Mouse (Mus musculus) forebrain, embryonic 14.5 days (tissue): ENCODE measurements at regions not wholly inside any gene's neighbourhood (a gene's known extent, or its start where the extent isn't known, plus 50 kb on each side); places are given as distances from the start of the nearest gene placed in this dataset.
"Not testable (repeated sequence)": the region's sequence is repeated elsewhere in the genome, so short reads cannot be mapped to it uniquely, and the experiment has no call there.

Experiments
- ATAC-seq: fragments of 200-750 bp; cut with Nextera tagmentation; 2 replicates; pipeline ENCODE4 v1.8.0; 2017; ENCODE audit warnings: mild to moderate bottlenecking, moderate library complexity
- DNase-seq: peaks from one replicate; pipeline ENCODE4 v3.0.0-alpha.2; 2015; ENCODE audit warnings: low spot score
- H3K27ac ChIP-seq: fragments of 300-500 bp; sonication (generic); 2 replicates; pipeline ENCODE4 v1.5.1; 2014; ENCODE audit warnings: low read depth, mild to moderate bottlenecking, control low read depth, low read length, moderate library complexity
- H3K27me3 ChIP-seq: fragments of 300-500 bp; sonication (generic); replicated peaks from 2 replicates; pipeline ENCODE4 v1.6.1; 2014; ENCODE audit warnings: low read length, control low read depth, mixed read lengths; ENCODE audit not compliant: control insufficient read depth, insufficient read depth
- H3K36me3 ChIP-seq: fragments of 300-500 bp; sonication (generic); 2 replicates; pipeline ENCODE4 v1.6.1; 2014; ENCODE audit warnings: low read length, control low read depth; ENCODE audit not compliant: control insufficient read depth, insufficient read depth
- H3K4me1 ChIP-seq: fragments of 300-500 bp; sonication (generic); 2 replicates; pipeline ENCODE4 v1.6.1; 2014; ENCODE audit warnings: antibody characterized with exemption, low read length, control low read depth; ENCODE audit not compliant: control insufficient read depth, insufficient read depth
- H3K4me2 ChIP-seq: fragments of 300-500 bp; sonication (generic); 2 replicates; pipeline ENCODE4 v1.6.1; 2014; ENCODE audit warnings: mild to moderate bottlenecking, control low read depth, low read length
- H3K4me3 ChIP-seq: fragments of 300-500 bp; sonication (generic); 2 replicates; pipeline ENCODE4 v1.5.1; 2014; ENCODE audit warnings: low read depth, low read length, control low read depth
- H3K9ac ChIP-seq: fragments of 300-500 bp; sonication (generic); 2 replicates; pipeline ENCODE4 v1.6.1; 2014; ENCODE audit warnings: mild to moderate bottlenecking, low read length, control low read depth, moderate library complexity
- H3K9me3 ChIP-seq: fragments of 300-500 bp; sonication (generic); replicated peaks from 2 replicates; pipeline ENCODE4 v1.6.1; 2016; ENCODE audit warnings: low read length, control low read depth, mixed read lengths; ENCODE audit not compliant: control insufficient read depth
- WGBS: fragments of 180-500 bp; shearing (Covaris S2); extraction: QIAGEN DNeasy Blood & Tissue Kit; methylation state at CpG from one replicate; pipeline ENCODE4 v1.1.7; 2014; 5-methylcytosine and 5-hydroxymethylcytosine counted together

- Histone ChIP-seq H3K4me3 (no peak overlapping the region), H3K9me3 (no peaks in the 10 kb centered on the region), H3K27ac (no peak overlapping the region), H3K4me2 (no peak overlapping the region), H3K9ac (no peak overlapping the region), H3K27me3 (no peaks in the 10 kb centered on the region), H3K4me1 (no peaks in the 10 kb centered on the region), H3K36me3 (no peaks in the 10 kb centered on the region)
- 65% methylated on average over 3 of the region's 3 CpGs for WGBS
- DNase-seq (peak; percentile 58), ATAC-seq (peak; percentile 58; the same call in 1 of the 2 replicates)
Observed at GRCm38 (mm10) chr19:51727665-51728064, 536.4 kb upstream of the Ins1 start.

GRCm38 (mm10) chr19:51740071-51740470 lies 524.0 kb upstream of the Ins1 start:
- Histone ChIP-seq H3K4me3 (no peak overlapping the region), H3K36me3 (no peaks in the 10 kb centered on the region), H3K27ac (no peak overlapping the region), H3K4me2 (no peak overlapping the region), H3K9me3 (no peaks in the 10 kb centered on the region), H3K9ac (no peak overlapping the region), H3K27me3 (no peaks in the 10 kb centered on the region), H3K4me1 (no peaks in the 10 kb centered on the region)
- 87% methylated on average over 1 of the region's 1 CpGs for WGBS
- no peak for ATAC-seq
- DNase-seq: no peak

- DNase-seq (no peak), ATAC-seq (no peak)
- Histone ChIP-seq H3K4me2 (no peak overlapping the region), H3K4me1 (no peaks in the 10 kb centered on the region), H3K9me3 (no peaks in the 10 kb centered on the region), H3K27me3 (no peaks in the 10 kb centered on the region), H3K9ac (no peak overlapping the region), H3K4me3 (no peak overlapping the region), H3K36me3 (no peaks in the 10 kb centered on the region), H3K27ac (no peak overlapping the region)
- 90% methylated on average over 2 of the region's 2 CpGs for WGBS
Observed at GRCm38 (mm10) chr19:51741026-51741425, 523.1 kb upstream of the Ins1 start.

GRCm38 (mm10) chr19:51742211-51742610 lies 521.9 kb upstream of the Ins1 start:
- H3K9me3 ChIP-seq, H3K9ac ChIP-seq, H3K4me1 ChIP-seq, H3K4me2 ChIP-seq, ATAC-seq, H3K36me3 ChIP-seq, DNase-seq, H3K4me3 ChIP-seq, H3K27ac ChIP-seq, H3K27me3 ChIP-seq: not testable (repeated sequence)
- WGBS: 94% methylated on average over 4 of the region's 4 CpGs

- no peak for DNase-seq
- Histone ChIP-seq H3K4me3 (no peak overlapping the region), H3K9me3 (no peaks in the 10 kb centered on the region), H3K4me2 (no peak overlapping the region), H3K4me1 (no peaks in the 10 kb centered on the region), H3K27ac (no peak overlapping the region), H3K9ac (no peak overlapping the region), H3K27me3 (no peaks in the 10 kb centered on the region), H3K36me3 (no peaks in the 10 kb centered on the region)
- ATAC-seq: no peak
- WGBS: 79% methylated on average over 13 of the region's 13 CpGs
Observed at GRCm38 (mm10) chr19:51773819-51774579, 490.1 kb upstream of the Ins1 start.
